Mouse (Mus musculus) liver, adult 2 months (tissue): ENCODE results near the gene Jak2. TPM values are rescaled to one million over a fixed set of nuclear protein-coding genes. Genes with fewer than 3 reads are reported as not detected.
A peak's percentile ranks its signal among the peaks of the same experiment; 100 is the strongest.

Experiments used
- DNase-seq: peaks from one replicate; pipeline ENCODE4 v3.0.0-alpha.2; 2011; ENCODE audit warnings: low read depth, low spot score; ENCODE audit errors: extremely low read depth
- H3K27ac ChIP-seq: fragments of 200-500 bp; replicated peaks from 2 replicates; pipeline ENCODE4 v1.5.1; 2012; ENCODE audit warnings: low read depth, mild to moderate bottlenecking, control low read depth, inconsistent platforms, low read length; ENCODE audit not compliant: insufficient read depth
- H3K27me3 ChIP-seq: fragments of 200-500 bp; 2 replicates; pipeline ENCODE4 v1.6.1; 2012; ENCODE audit warnings: mild to moderate bottlenecking, moderate library complexity, low read length, inconsistent platforms; ENCODE audit not compliant: control insufficient read depth, insufficient read depth
- H3K36me3 ChIP-seq: fragments of 200-500 bp; 2 replicates; pipeline ENCODE4 v1.6.1; 2012; ENCODE audit warnings: low read length, inconsistent platforms; ENCODE audit not compliant: control insufficient read depth, insufficient read depth
- H3K4me1 ChIP-seq: fragments of 200-500 bp; 2 replicates; pipeline ENCODE4 v1.6.1; 2011; ENCODE audit warnings: low read length; ENCODE audit not compliant: control insufficient read depth, insufficient read depth
- H3K4me3 ChIP-seq: fragments of 200-500 bp; 2 replicates; pipeline ENCODE4 v1.5.1; 2011; ENCODE audit warnings: low read depth, mild to moderate bottlenecking, control low read depth, low read length, moderate library complexity; ENCODE audit not compliant: insufficient read depth
- H3K79me2 ChIP-seq: fragments of 200-500 bp; 2 replicates; pipeline ENCODE4 v1.6.1; 2012; ENCODE audit warnings: inconsistent platforms, mild to moderate bottlenecking, low read length, moderate library complexity; ENCODE audit not compliant: control insufficient read depth, insufficient read depth
- H3K9ac ChIP-seq: fragments of 200-500 bp; 2 replicates; pipeline ENCODE4 v1.6.1; 2012; ENCODE audit warnings: low read depth, mild to moderate bottlenecking, control low read depth, inconsistent platforms, low read length
- CTCF ChIP-seq: fragments of 200-500 bp; IDR thresholded peaks from 2 replicates; pipeline ENCODE4 v1.5.1; 2011; ENCODE audit warnings: low read depth, low read length, control low read depth
- POLR2A ChIP-seq: fragments of 200-500 bp; IDR thresholded peaks from 2 replicates; pipeline ENCODE4 v1.6.1; 2011; ENCODE audit warnings: low read length, control low read depth; ENCODE audit not compliant: insufficient read depth; ENCODE audit errors: extremely low read depth
- WGBS: fragments of 180-500 bp; shearing (Covaris S2); methylation state at CpG from one replicate; pipeline ENCODE4 v1.1.7; 2018; 5-methylcytosine and 5-hydroxymethylcytosine counted together
- polyA plus RNA-seq: library from polyadenylated mRNA; depleted of rRNA; stranded (reverse); fragments of >200 nt; gene quantifications from 2 replicates; pipeline ENCODE4 v1.2.3, GENCODE M21; 2012
- total RNA-seq: library from RNA; depleted of rRNA; stranded (reverse); fragments of >200 nt; gene quantifications from 2 replicates; pipeline ENCODE4 v1.2.3, GENCODE M21; 2014

Jak2 gene
- total and polyA plus RNA-seq, 2 experiments, result 2.1 to 13.0 TPM

DNA sequence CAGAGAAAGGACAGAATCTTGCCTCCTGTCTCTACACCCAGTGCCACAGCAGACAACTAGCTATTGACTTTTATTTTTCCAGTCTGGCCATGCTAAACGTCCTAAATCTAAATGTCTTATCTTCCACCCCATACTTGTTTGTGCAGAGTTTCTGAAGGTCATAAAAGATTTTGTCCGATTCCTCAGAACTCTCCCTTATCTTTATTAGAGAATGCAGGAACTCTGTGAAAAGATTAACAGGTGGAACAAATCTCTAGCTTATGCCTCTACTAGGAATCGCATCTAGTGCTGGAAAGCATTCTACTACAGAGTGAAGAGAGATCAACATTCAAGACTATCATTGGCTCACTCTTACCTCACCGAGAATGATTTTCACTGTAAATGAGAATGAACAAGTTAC, 1.7 kb upstream of the Jak2 start:
- Histone ChIP-seq H3K4me1 (peaks cover 8% of the 10 kb centered on the region), H3K27me3 (no peaks in the 10 kb centered on the region), H3K4me3 (no peak overlapping the region), H3K36me3 (no peaks in the 10 kb centered on the region), H3K9ac (no peak overlapping the region), H3K79me2 (no peaks in the 10 kb centered on the region; the same call in 1 of the 2 replicates), H3K27ac (no peak overlapping the region)
- 46% methylated on average over 4 of the region's 4 CpGs for WGBS
- no peak for DNase-seq
- TF ChIP-seq CTCF, result no peak
- TF ChIP-seq POLR2A, result no peak

DNA sequence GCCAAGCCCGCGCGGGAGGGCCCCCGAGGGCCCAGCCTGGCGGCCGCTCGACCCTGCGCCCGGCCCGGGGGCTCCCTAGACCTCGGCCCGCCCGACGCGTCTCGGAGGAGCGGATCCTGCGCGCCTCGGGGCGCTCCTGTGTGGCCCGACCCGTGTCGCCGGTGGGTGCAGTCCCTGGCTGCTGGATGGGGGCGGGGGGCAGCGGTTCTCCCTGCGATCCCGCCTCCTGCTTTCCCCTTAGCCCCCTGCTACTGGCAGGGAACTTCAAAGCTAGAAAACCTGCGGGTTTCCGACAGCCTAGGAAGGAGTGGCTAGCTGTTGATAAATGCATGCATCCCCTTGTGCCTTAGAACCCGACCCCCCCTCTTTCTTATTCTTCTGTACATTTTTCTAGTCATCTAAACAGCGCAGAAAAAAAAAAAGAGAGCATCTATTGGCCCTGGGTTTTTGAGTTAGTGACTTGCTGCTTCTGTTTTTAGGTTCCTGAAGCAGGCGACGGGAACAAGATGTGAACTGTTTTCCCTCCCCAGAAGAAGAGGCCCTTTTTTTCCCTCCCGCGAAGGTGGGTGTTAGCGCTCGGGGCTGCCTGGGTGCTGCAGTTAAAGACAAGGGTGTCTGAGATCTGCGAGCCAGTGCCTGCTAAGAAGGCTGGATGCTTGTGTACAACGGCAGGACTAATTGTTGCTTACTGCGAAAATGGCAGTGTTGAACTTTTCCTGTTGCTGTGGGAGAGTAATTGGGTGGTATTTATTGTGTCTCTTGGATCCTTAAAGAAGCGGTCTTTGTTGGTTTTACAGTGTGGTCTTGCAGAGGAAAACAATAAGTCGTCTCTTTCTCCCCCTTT, 552 bp downstream of the Jak2 start:
- Histone ChIP-seq H3K36me3 (no peaks in the 10 kb centered on the region), H3K27ac (peak overlapping the region; percentile 86), H3K79me2 (peaks cover 2% of the 10 kb centered on the region; the same call in 1 of the 2 replicates), H3K4me3 (peak overlapping the region; percentile 75), H3K4me1 (peaks cover 13% of the 10 kb centered on the region), H3K9ac (peak overlapping the region; percentile 94), H3K27me3 (no peaks in the 10 kb centered on the region)
- WGBS, result under 1% methylated on average over 44 of the region's 44 CpGs
- peak; percentile 27 for DNase-seq
- TF ChIP-seq POLR2A (no peak), CTCF (no peak)

DNA sequence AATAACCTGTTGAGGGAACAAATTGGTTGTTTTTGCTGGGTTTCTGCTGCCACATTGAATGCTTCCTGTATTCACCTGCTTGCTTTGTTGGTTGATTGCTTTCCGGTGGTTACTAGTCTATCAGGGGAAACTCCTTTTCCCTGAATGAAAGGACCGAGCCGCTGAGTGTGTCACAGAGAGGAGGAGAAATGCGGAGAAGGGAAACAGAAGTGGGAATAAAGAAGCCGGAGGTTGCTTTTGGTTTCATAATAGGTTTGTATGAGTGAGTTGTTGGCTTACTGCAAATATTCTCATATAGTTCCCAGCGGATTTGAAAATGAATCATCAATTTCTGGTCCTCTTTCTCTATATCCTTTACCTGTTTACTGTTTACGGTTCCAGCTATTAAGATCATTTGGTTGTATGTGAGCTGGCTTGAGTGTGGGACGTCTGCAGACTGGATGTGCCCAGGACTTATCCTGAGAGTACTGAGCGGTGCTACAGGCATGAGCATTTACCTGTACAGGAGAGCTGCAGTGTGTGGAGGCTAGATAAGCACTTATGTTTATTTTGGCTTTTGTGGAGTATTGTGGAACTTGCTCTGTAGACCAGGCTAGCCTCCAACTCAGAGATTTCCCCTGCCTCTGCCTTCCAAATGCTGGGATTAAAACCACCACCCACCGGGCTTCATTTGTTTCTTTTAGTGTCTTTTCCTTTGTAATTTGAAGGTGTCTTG, 1.4 kb downstream of the Jak2 start:
- peak; percentile 56 for DNase-seq
- Histone ChIP-seq H3K36me3 (no peaks in the 10 kb centered on the region), H3K4me1 (peaks cover 13% of the 10 kb centered on the region), H3K79me2 (peaks cover 4% of the 10 kb centered on the region; the same call in 1 of the 2 replicates), H3K9ac (peak overlapping the region; percentile 66), H3K27ac (peak overlapping the region; percentile 86; the same call in 1 of the 2 replicates), H3K27me3 (no peaks in the 10 kb centered on the region), H3K4me3 (peak overlapping the region; percentile 75)
- WGBS, result 10% methylated on average over 10 of the region's 10 CpGs
- TF ChIP-seq CTCF (no peak), POLR2A (no peak)

DNA sequence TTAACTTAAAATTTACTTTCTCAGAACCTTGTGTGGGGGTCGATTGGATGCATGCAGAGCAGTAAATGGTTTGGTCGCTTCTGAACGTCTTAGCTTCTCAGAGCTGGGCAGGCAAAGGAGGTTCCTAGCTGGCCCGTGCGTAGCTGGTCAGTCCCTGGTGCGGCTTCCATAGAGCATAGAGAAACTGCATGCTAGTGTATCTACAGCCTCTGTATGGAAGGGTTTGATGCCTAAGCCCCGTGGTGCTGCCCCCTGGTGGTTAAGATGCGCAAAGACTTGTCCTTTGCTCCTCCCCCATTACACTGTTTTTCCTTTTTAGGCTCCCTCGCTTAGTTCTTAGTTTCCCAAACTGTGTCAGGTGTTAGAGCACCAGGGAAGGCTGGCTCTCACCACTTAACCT, 2.1 kb downstream of the Jak2 start:
- Histone ChIP-seq H3K9ac (no peak overlapping the region), H3K27me3 (no peaks in the 10 kb centered on the region), H3K36me3 (no peaks in the 10 kb centered on the region), H3K79me2 (peaks cover 8% of the 10 kb centered on the region; the same call in 1 of the 2 replicates), H3K4me3 (no peak overlapping the region), H3K27ac (no peak overlapping the region), H3K4me1 (peaks cover 13% of the 10 kb centered on the region)
- WGBS, result 2% methylated on average over 9 of the region's 9 CpGs
- DNase-seq, result peak; percentile 66
- no peak for TF ChIP-seq POLR2A
- TF ChIP-seq CTCF, result peak; percentile 81

DNA sequence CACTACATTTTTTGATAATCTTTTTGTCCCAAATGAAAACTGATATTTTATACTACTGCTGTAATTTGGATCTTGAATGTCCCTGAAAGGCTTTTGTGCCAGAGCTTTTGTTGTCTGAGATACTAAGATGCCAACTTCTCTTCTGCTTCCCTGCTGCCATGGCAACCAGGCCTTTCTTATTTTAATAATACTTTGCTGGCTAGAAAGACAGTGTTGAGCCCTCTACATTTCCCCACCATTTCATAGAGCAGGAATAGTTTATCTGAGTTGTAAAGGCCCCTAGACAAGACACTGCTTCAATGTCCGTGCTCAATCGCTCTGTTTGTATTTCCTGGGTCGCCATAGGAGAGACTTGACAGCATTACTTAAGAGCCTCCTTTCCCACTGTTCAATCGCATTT, 3.0 kb downstream of the Jak2 start:
- 0 out of 2 replicates have a peak, but pooled peaks cover 1% of the 10 kb centered on the region for H3K36me3 ChIP-seq
- 77% methylated on average over 4 of the region's 4 CpGs for WGBS
- H3K27me3 ChIP-seq, result no peaks in the 10 kb centered on the region
- peaks cover 8% of the 10 kb centered on the region; the same call in 1 of the 2 replicates for H3K79me2 ChIP-seq
- TF ChIP-seq POLR2A, result no peak
- no peak for TF ChIP-seq CTCF
- no peak overlapping the region for H3K27ac ChIP-seq
- H3K4me1 ChIP-seq, result peaks cover 11% of the 10 kb centered on the region
- H3K9ac ChIP-seq, result no peak overlapping the region
- no peak overlapping the region for H3K4me3 ChIP-seq
- DNase-seq, result no peak
